Mouse (Mus musculus) CH12.LX (cell line): ENCODE data around the gene Arhgap29. TPM values are rescaled to one million over a fixed set of nuclear protein-coding genes. Genes with fewer than 3 reads are reported as not detected.

Source experiments
- DNase-seq: peaks from one replicate; pipeline ENCODE4 v3.0.0-alpha.2; 2013; ENCODE audit errors: extremely low read depth
- H3K27ac ChIP-seq: 2 replicates; pipeline ENCODE4 v1.5.1; 2012; ENCODE audit warnings: low read depth, mild to moderate bottlenecking, control low read depth, moderate library complexity; ENCODE audit not compliant: insufficient read depth
- H3K27me3 ChIP-seq: replicated peaks from 2 replicates; pipeline ENCODE3; 2012; ENCODE audit warnings: inconsistent platforms
- H3K36me3 ChIP-seq, 2 experiments: replicated peaks in 1 of 2; 2 replicates each; pipeline versions ENCODE3 to v1.6.1; 2012; ENCODE audit warnings: inconsistent platforms in 1 of 2, low read length in 1 of 2, mild to moderate bottlenecking in 1 of 2, mixed read lengths in 1 of 2, moderate library complexity in 1 of 2; ENCODE audit not compliant: control insufficient read depth in 1 of 2, insufficient read depth in 1 of 2
- H3K4me1 ChIP-seq, 2 experiments: 2 replicates each; pipeline ENCODE4 v1.6.1; 2012; ENCODE audit warnings: inconsistent platforms in 1 of 2, moderate library complexity in 1 of 2; ENCODE audit not compliant: insufficient read depth in 2 of 2, control insufficient read depth in 1 of 2
- H3K4me2 ChIP-seq: 2 replicates; pipeline ENCODE4 v1.6.1; 2012; ENCODE audit warnings: low read depth, mild to moderate bottlenecking, control low read depth; ENCODE audit not compliant: poor library complexity, insufficient read depth, severe bottlenecking
- H3K4me3 ChIP-seq, 3 experiments: fragments of 150-350 bp in 1 of 3; sonication (generic) in 1 of 3; replicated peaks in 1 of 3; 2 replicates each; pipeline versions ENCODE3 to v1.5.1; 2011 to 2012; ENCODE audit warnings: low read depth in 2 of 3, low read length in 2 of 3, mild to moderate bottlenecking in 2 of 3, moderate library complexity in 2 of 3, control low read depth in 1 of 3, improper control_type of control experiment in 1 of 3, inconsistent platforms in 1 of 3, mixed read lengths in 1 of 3; ENCODE audit not compliant: poor library complexity in 1 of 3
- H3K79me2 ChIP-seq: replicated peaks from 2 replicates; pipeline ENCODE4 v1.6.1; 2012; ENCODE audit warnings: mild to moderate bottlenecking, moderate library complexity; ENCODE audit not compliant: control insufficient read depth, poor library complexity, insufficient read depth, severe bottlenecking; ENCODE audit errors: extremely low read depth
- H3K9ac ChIP-seq: 2 replicates; pipeline ENCODE4 v1.6.1; 2012; ENCODE audit warnings: low read depth, mild to moderate bottlenecking, control low read depth, moderate library complexity; ENCODE audit not compliant: insufficient read depth
- H3K9me3 ChIP-seq: replicated peaks from 2 replicates; pipeline ENCODE3; 2012; ENCODE audit warnings: low read length, inconsistent platforms, mixed read lengths
- CHD1 ChIP-seq: IDR thresholded peaks from 2 replicates; pipeline ENCODE4 v1.6.1; 2012; ENCODE audit warnings: low read depth, low read length, improper control_type of control experiment, inconsistent platforms
- CHD2 ChIP-seq: IDR thresholded peaks from 2 replicates; pipeline ENCODE4 v1.6.1; 2011; ENCODE audit warnings: low read length, improper control_type of control experiment
- CTCF ChIP-seq, 2 experiments: IDR thresholded peaks in 1 of 2; conservative IDR thresholded peaks in 1 of 2; 2 replicates each; pipeline ENCODE4 v1.5.1; 2011 to 2012; ENCODE audit warnings: low read depth in 2 of 2, low read length in 2 of 2, improper control_type of control experiment in 1 of 2, inconsistent platforms in 1 of 2, mild to moderate bottlenecking in 1 of 2, moderate library complexity in 1 of 2
- ELF1 ChIP-seq: IDR thresholded peaks from 2 replicates; pipeline ENCODE4 v1.6.1; 2014; ENCODE audit warnings: low read depth, mild to moderate bottlenecking, inconsistent platforms, low read length, improper control_type of control experiment
- ETS1 ChIP-seq: conservative IDR thresholded peaks from 2 replicates; pipeline ENCODE4 v1.6.1; 2012; ENCODE audit warnings: low read depth, mild to moderate bottlenecking, inconsistent platforms, low read length, improper control_type of control experiment, moderate library complexity
- GABPA ChIP-seq: IDR thresholded peaks from 2 replicates; pipeline ENCODE4 v1.6.1; 2012; ENCODE audit warnings: low read depth, low read length, improper control_type of control experiment, inconsistent platforms; ENCODE audit not compliant: insufficient replicate concordance
- JUN ChIP-seq: IDR thresholded peaks from 2 replicates; pipeline ENCODE4 v1.6.1; 2011; ENCODE audit warnings: low read depth, mild to moderate bottlenecking, low read length, improper control_type of control experiment, moderate library complexity; ENCODE audit not compliant: insufficient read depth
- JUND ChIP-seq: conservative IDR thresholded peaks from 2 replicates; pipeline ENCODE4 v1.6.1; 2011; ENCODE audit warnings: low read depth, low read length, improper control_type of control experiment
- KAT2A ChIP-seq: IDR thresholded peaks from 2 replicates; pipeline ENCODE4 v1.6.1; 2012; ENCODE audit warnings: low read length, improper control_type of control experiment, inconsistent platforms; ENCODE audit not compliant: insufficient replicate concordance
- MAFK ChIP-seq: IDR thresholded peaks from 2 replicates; pipeline ENCODE4 v1.6.1; 2011; ENCODE audit warnings: low read length, improper control_type of control experiment; ENCODE audit not compliant: insufficient replicate concordance
- MAX ChIP-seq: IDR thresholded peaks from 2 replicates; pipeline ENCODE4 v1.6.1; 2011; ENCODE audit warnings: low read length, improper control_type of control experiment
- MAZ ChIP-seq: IDR thresholded peaks from 2 replicates; pipeline ENCODE4 v1.6.1; 2012; ENCODE audit warnings: low read depth, mild to moderate bottlenecking, inconsistent platforms, low read length, improper control_type of control experiment, moderate library complexity
- MEF2A ChIP-seq: IDR thresholded peaks from 2 replicates; pipeline ENCODE4 v1.6.1; 2014; ENCODE audit warnings: low read depth, mild to moderate bottlenecking, inconsistent platforms, low read length, improper control_type of control experiment, borderline replicate concordance
- NELFE ChIP-seq: IDR thresholded peaks from 2 replicates; pipeline ENCODE4 v1.6.1; 2011; ENCODE audit warnings: low read depth, low read length, improper control_type of control experiment
- NRF1 ChIP-seq: IDR thresholded peaks from 2 replicates; pipeline ENCODE4 v1.6.1; 2014; ENCODE audit warnings: low read depth, mild to moderate bottlenecking, inconsistent platforms, low read length, improper control_type of control experiment, moderate library complexity
- PAX5 ChIP-seq: IDR thresholded peaks from 2 replicates; pipeline ENCODE4 v1.6.1; 2012; ENCODE audit warnings: low read length, inconsistent platforms, mixed read lengths
- POLR2A ChIP-seq: IDR thresholded peaks from 2 replicates; pipeline ENCODE4 v1.6.1; 2011; ENCODE audit warnings: low read depth, mild to moderate bottlenecking, improper control_type of control experiment, low read length
- RAD21 ChIP-seq: IDR thresholded peaks from 2 replicates; pipeline ENCODE4 v1.6.1; 2011; ENCODE audit warnings: low read depth, mild to moderate bottlenecking, low read length, improper control_type of control experiment, moderate library complexity
- SMC3 ChIP-seq: IDR thresholded peaks from 2 replicates; pipeline ENCODE4 v1.6.1; 2011; ENCODE audit warnings: low read depth, low read length, improper control_type of control experiment
- TBP ChIP-seq: conservative IDR thresholded peaks from 2 replicates; pipeline ENCODE4 v1.6.1; 2011; ENCODE audit warnings: low read depth, low read length, improper control_type of control experiment
- TCF12 ChIP-seq: IDR thresholded peaks from 2 replicates; pipeline ENCODE4 v1.6.1; 2014; ENCODE audit warnings: low read depth, mild to moderate bottlenecking, inconsistent platforms, low read length, improper control_type of control experiment
- USF1 ChIP-seq: IDR thresholded peaks from 2 replicates; pipeline ENCODE4 v1.6.1; 2014; ENCODE audit warnings: low read depth, mild to moderate bottlenecking, inconsistent platforms, low read length, improper control_type of control experiment
- USF2 ChIP-seq: conservative IDR thresholded peaks from 2 replicates; pipeline ENCODE4 v1.6.1; 2011; ENCODE audit warnings: low read depth, low read length, improper control_type of control experiment
- ZC3H11A ChIP-seq: IDR thresholded peaks from 2 replicates; pipeline ENCODE4 v1.6.1; 2012; ENCODE audit warnings: low read depth, mild to moderate bottlenecking, inconsistent platforms, low read length, improper control_type of control experiment
- ZKSCAN1 ChIP-seq: IDR thresholded peaks from 2 replicates; pipeline ENCODE4 v1.6.1; 2012; ENCODE audit warnings: low read depth, inconsistent platforms, low read length, improper control_type of control experiment, borderline replicate concordance
- ZMIZ1 ChIP-seq: IDR thresholded peaks from 2 replicates; pipeline ENCODE4 v1.6.1; 2012; ENCODE audit warnings: low read depth, mild to moderate bottlenecking, inconsistent platforms, low read length, improper control_type of control experiment
- ZNF384 ChIP-seq: IDR thresholded peaks from 2 replicates; pipeline ENCODE4 v1.6.1; 2012; ENCODE audit warnings: low read depth, low read length, improper control_type of control experiment, inconsistent platforms
- dilution Hi-C: fragments of 300-500 bp; cut with MboI; formaldehyde crosslinking; loops from 2 replicates; pipeline ENCODE4 v1.14.3; 2020; ENCODE audit warnings: low sequenced_read_pairs; ENCODE audit not compliant: extremely low pct_unique_long_range_greater_than_20kb, extremely low pct_ligation_motif_present
- in situ Hi-C: fragments of 300-500 bp; cut with MboI; formaldehyde crosslinking; loops from 3 replicates; pipeline ENCODE4 v1.14.3; 2019; ENCODE audit warnings: low sequenced_read_pairs, low pct_ligation_motif_present, low pct_unique_long_range_greater_than_20kb, mixed read lengths
- polyA plus RNA-seq: library from polyadenylated mRNA; unstranded; fragments of >175 nt; gene quantifications from 2 replicates; pipeline ENCODE4 v1.2.1, GENCODE M21; 2012; ENCODE audit warnings: low read depth; ENCODE audit not compliant: insufficient read length
- total RNA-seq, 2 experiments: library from RNA; depleted of rRNA; stranded (reverse); fragments of 300-350 nt in 1 of 2; fragments of >200 nt in 1 of 2; gene quantifications; 2 replicates each; pipeline ENCODE4 v1.2.3; 2012 to 2014

Gene Arhgap29
- total and polyA plus RNA-seq, 3 experiments: 19.7 to 53.7 (median 37.0) TPM

- dilution Hi-C loops: no loop called here
- H3K4me1 ChIP-seq: peaks cover 7 to 30% of the 10 kb centered on the region in 2 experiments; a peak in 3 of 4 replicates
- H3K9me3 ChIP-seq: no peaks in the 10 kb centered on the region
- no peak overlapping the region for H3K4me3 ChIP-seq
- H3K9ac ChIP-seq: no peak overlapping the region
- H3K4me2 ChIP-seq: no peak overlapping the region
- H3K27me3 ChIP-seq: no peaks in the 10 kb centered on the region
- TF ChIP-seq TBP: no peak
- no peak for TF ChIP-seq NRF1
- TF ChIP-seq USF2: no peak
- no peak overlapping the region for H3K27ac ChIP-seq
- H3K79me2 ChIP-seq: no peaks in the 10 kb centered on the region
- in situ Hi-C loops: no loop called here
- DNase-seq: no peak
- no peaks in the 10 kb centered on the region for H3K36me3 ChIP-seq
These were observed 81.9 kb downstream of the Arhgap29 start for GRCm38 (mm10) chr3:122034240-122034639.

DNA sequence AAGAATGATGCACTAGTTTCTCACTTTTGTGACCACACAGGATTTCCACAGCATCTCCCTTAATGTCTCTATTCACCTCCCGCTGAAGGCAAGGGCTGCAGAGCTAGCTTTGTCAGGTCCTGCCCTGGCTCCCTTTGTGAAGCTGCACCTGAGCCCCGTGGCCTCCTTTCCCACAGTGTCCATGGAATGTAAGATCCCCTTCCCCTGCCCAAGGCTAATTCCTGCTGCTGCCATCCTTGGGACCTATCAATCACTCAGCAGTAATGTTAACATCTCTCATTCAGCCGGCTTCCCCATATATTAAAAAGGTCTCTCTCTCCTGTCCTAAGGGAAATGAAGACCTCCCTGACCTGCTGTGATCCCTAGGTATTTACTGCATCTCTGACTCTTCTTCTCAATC lies 82.8 kb downstream of the Arhgap29 start:
- H3K27me3 ChIP-seq: no peaks in the 10 kb centered on the region

GRCm38 (mm10) chr3:122040522-122040921 lies 88.2 kb downstream of the Arhgap29 start:
- Histone ChIP-seq H3K4me3 (no peak overlapping the region), H3K27me3 (no peaks in the 10 kb centered on the region), H3K9me3 (no peaks in the 10 kb centered on the region), H3K9ac (no peak overlapping the region), H3K36me3 (no peaks in the 10 kb centered on the region), H3K27ac (no peak overlapping the region), H3K4me2 (no peak overlapping the region), H3K4me1 (peaks cover 2 to 10% of the 10 kb centered on the region in 2 experiments; a peak in 2 of 4 replicates), H3K79me2 (no peaks in the 10 kb centered on the region)
- DNase-seq: no peak
- dilution Hi-C loops (no loop called here), in situ Hi-C loops (no loop called here)
- no peak for TF ChIP-seq RAD21
- TF ChIP-seq JUN: no peak
- TF ChIP-seq ELF1: no peak
- TF ChIP-seq POLR2A: no peak
- TF ChIP-seq ZNF384: no peak
- no peak for TF ChIP-seq ZKSCAN1
- TF ChIP-seq MAZ: no peak
- TF ChIP-seq GABPA: no peak
- no peak for TF ChIP-seq MEF2A
- TF ChIP-seq TCF12: no peak
- TF ChIP-seq PAX5: no peak
- no peak for TF ChIP-seq JUND
- no peak for TF ChIP-seq USF2
- TF ChIP-seq SMC3: no peak
- no peak for TF ChIP-seq KAT2A
- TF ChIP-seq MAFK: no peak
- no peak for TF ChIP-seq ZC3H11A
- TF ChIP-seq CHD1: no peak

More for the DNA sequence above, 82.8 kb downstream of the Arhgap29 start:
- no peak overlapping the region for H3K27ac ChIP-seq
- DNase-seq: no peak
- H3K36me3 ChIP-seq: no peaks in the 10 kb centered on the region
- no peaks in the 10 kb centered on the region for H3K79me2 ChIP-seq
- no peak overlapping the region for H3K4me3 ChIP-seq
- peaks cover 7 to 30% of the 10 kb centered on the region in 2 experiments; a peak in 3 of 4 replicates for H3K4me1 ChIP-seq
- no peak overlapping the region for H3K9ac ChIP-seq
- H3K4me2 ChIP-seq: no peak overlapping the region
- dilution Hi-C loops (no loop called here), in situ Hi-C loops (no loop called here)
- no peaks in the 10 kb centered on the region for H3K9me3 ChIP-seq
- no peak for TF ChIP-seq KAT2A
- TF ChIP-seq ZNF384: no peak
- no peak for TF ChIP-seq ELF1
- TF ChIP-seq MEF2A: no peak
- no peak for TF ChIP-seq MAX
- no peak for TF ChIP-seq USF2
- no peak for TF ChIP-seq POLR2A
- TF ChIP-seq CTCF (conservative IDR thresholded peaks at IDR 0.05 in 1 of 2, IDR thresholded peaks at IDR 0.05 in 1 of 2; ENCODE audit: low read depth in 2 of 2, low read length in 2 of 2): no peak
- no peak for TF ChIP-seq CHD1
- TF ChIP-seq ETS1: no peak
- no peak for TF ChIP-seq USF1
- TF ChIP-seq MAFK: no peak
- no peak for TF ChIP-seq ZMIZ1
- no peak for TF ChIP-seq NRF1
- no peak for TF ChIP-seq NELFE
- TF ChIP-seq RAD21: no peak
- TF ChIP-seq TBP: no peak
- TF ChIP-seq CHD2: no peak
